Mouse (Mus musculus): ENCODE data around the gene Aacs. TPM values are rescaled to one million over a fixed set of nuclear protein-coding genes. Genes with fewer than 3 reads are reported as not detected.

The Aacs gene
- polyA plus RNA-seq, 1 experiment from 2014 or later: 41.4 TPM

DNA sequence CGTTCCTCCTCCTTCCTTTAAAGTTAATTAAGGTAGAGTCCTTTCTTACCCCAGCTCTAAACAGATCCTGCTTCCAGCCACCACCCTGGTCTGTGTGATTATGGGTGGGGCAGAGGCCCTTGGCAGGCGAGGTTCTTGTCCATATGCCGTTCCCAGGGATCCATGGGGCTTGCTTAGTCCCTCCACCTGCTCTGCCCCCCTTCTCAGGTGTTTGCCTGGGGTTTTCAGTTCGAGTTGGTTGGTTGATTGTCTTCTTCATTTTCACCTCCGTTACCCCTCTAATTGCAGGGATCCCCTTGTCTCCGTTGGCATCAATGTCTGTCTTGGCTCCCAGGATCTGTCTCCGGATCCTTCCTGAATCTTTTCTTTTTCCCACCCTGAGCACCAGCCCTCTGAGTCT, 1.2 kb downstream of the Aacs start:
- Histone ChIP-seq H3K9me3 (ENCODE audit: control insufficient read depth, low read length) (no peaks in the 10 kb centered on the region), H3K4me1 (replicated peaks; ENCODE audit: control insufficient read depth, insufficient read depth) (peaks cover 5% of the 10 kb centered on the region; the same call in 1 of the 2 replicates), H3K9ac (ENCODE audit: low read length) (peak overlapping the region; percentile 71), H3K4me2 (replicated peaks; ENCODE audit: low read depth) (peak overlapping the region; percentile 85), H3K27me3 (ENCODE audit: control insufficient read depth, insufficient read depth, low read length) (no peaks in the 10 kb centered on the region), H3K4me3 (ENCODE audit: low read depth, low read length) (peak overlapping the region; percentile 77), H3K27ac (replicated peaks) (0 out of 2 replicates have a peak overlapping the region, but pooled peaks have one; percentile 81), H3K36me3 (ENCODE audit: control insufficient read depth, insufficient read depth, low read length) (no peaks in the 10 kb centered on the region)
- DNase-seq (ENCODE audit: low spot score) (peak; percentile 52), ATAC-seq (ENCODE audit: low FRiP score, low TSS enrichment) (no peak; the same call in 1 of the 2 replicates)
- no peak for TF ChIP-seq CTCF (IDR thresholded peaks at IDR 0.05; ENCODE audit: low read depth)
- TF ChIP-seq EP300 (optimal IDR thresholded peaks at IDR 0.05): no peak
- 42% methylated on average over 7 of the region's 7 CpGs for WGBS

GRCm38 (mm10) chr5:125477533-125477932, 1.9 kb downstream of the Aacs start:
- H3K4me2 ChIP-seq (replicated peaks; ENCODE audit: low read depth): peak overlapping the region; percentile 85
- no peak overlapping the region for H3K27ac ChIP-seq (replicated peaks)
- WGBS: 62% methylated on average over 7 of the region's 7 CpGs
- no peak overlapping the region for H3K9ac ChIP-seq (ENCODE audit: low read length)
- TF ChIP-seq CTCF (IDR thresholded peaks at IDR 0.05; ENCODE audit: low read depth): no peak
- TF ChIP-seq EP300 (optimal IDR thresholded peaks at IDR 0.05): no peak
- peaks cover 5% of the 10 kb centered on the region; the same call in 1 of the 2 replicates for H3K4me1 ChIP-seq (replicated peaks; ENCODE audit: control insufficient read depth, insufficient read depth)
- no peaks in the 10 kb centered on the region for H3K36me3 ChIP-seq (ENCODE audit: control insufficient read depth, insufficient read depth, low read length)
- DNase-seq (ENCODE audit: low spot score) (no peak), ATAC-seq (ENCODE audit: low FRiP score, low TSS enrichment) (no peak)
- H3K4me3 ChIP-seq (ENCODE audit: low read depth, low read length): peak overlapping the region; percentile 77; the same call in 1 of the 2 replicates
- no peaks in the 10 kb centered on the region for H3K27me3 ChIP-seq (ENCODE audit: control insufficient read depth, insufficient read depth, low read length)
- no peaks in the 10 kb centered on the region for H3K9me3 ChIP-seq (ENCODE audit: control insufficient read depth, low read length)

- TF ChIP-seq EP300 (optimal IDR thresholded peaks at IDR 0.05) (no peak), CTCF (IDR thresholded peaks at IDR 0.05; ENCODE audit: low read depth) (no peak)
- no peak overlapping the region for H3K4me3 ChIP-seq (ENCODE audit: low read depth, low read length)
- no peak overlapping the region for H3K9ac ChIP-seq (ENCODE audit: low read length)
- 77% methylated on average over 7 of the region's 7 CpGs for WGBS
- DNase-seq (ENCODE audit: low spot score) (no peak), ATAC-seq (ENCODE audit: low FRiP score, low TSS enrichment) (no peak)
- no peak overlapping the region for H3K27ac ChIP-seq (replicated peaks)
- no peaks in the 10 kb centered on the region for H3K36me3 ChIP-seq (ENCODE audit: control insufficient read depth, insufficient read depth, low read length)
- H3K4me1 ChIP-seq (replicated peaks; ENCODE audit: control insufficient read depth, insufficient read depth): peaks cover 5% of the 10 kb centered on the region; the same call in 1 of the 2 replicates
- peak overlapping the region; percentile 85; the same call in 1 of the 2 replicates for H3K4me2 ChIP-seq (replicated peaks; ENCODE audit: low read depth)
- H3K27me3 ChIP-seq (ENCODE audit: control insufficient read depth, insufficient read depth, low read length): no peaks in the 10 kb centered on the region
- no peaks in the 10 kb centered on the region for H3K9me3 ChIP-seq (ENCODE audit: control insufficient read depth, low read length)
These were observed 2.4 kb downstream of the Aacs start for GRCm38 (mm10) chr5:125478037-125478436.

GRCm38 (mm10) chr5:125479376-125479775, 3.8 kb downstream of the Aacs start:
- peaks cover 5% of the 10 kb centered on the region; the same call in 1 of the 2 replicates for H3K4me1 ChIP-seq (replicated peaks; ENCODE audit: control insufficient read depth, insufficient read depth)
- DNase-seq (ENCODE audit: low spot score) (no peak), ATAC-seq (ENCODE audit: low FRiP score, low TSS enrichment) (no peak)
- no peak for TF ChIP-seq EP300 (optimal IDR thresholded peaks at IDR 0.05)
- no peak overlapping the region for H3K27ac ChIP-seq (replicated peaks)
- no peak overlapping the region for H3K9ac ChIP-seq (ENCODE audit: low read length)
- no peaks in the 10 kb centered on the region for H3K36me3 ChIP-seq (ENCODE audit: control insufficient read depth, insufficient read depth, low read length)
- H3K9me3 ChIP-seq (ENCODE audit: control insufficient read depth, low read length): no peaks in the 10 kb centered on the region
- no peak overlapping the region for H3K4me3 ChIP-seq (ENCODE audit: low read depth, low read length)
- no peak overlapping the region for H3K4me2 ChIP-seq (replicated peaks; ENCODE audit: low read depth)
- 77% methylated on average over 3 of the region's 3 CpGs for WGBS
- H3K27me3 ChIP-seq (ENCODE audit: control insufficient read depth, insufficient read depth, low read length): no peaks in the 10 kb centered on the region

DNA sequence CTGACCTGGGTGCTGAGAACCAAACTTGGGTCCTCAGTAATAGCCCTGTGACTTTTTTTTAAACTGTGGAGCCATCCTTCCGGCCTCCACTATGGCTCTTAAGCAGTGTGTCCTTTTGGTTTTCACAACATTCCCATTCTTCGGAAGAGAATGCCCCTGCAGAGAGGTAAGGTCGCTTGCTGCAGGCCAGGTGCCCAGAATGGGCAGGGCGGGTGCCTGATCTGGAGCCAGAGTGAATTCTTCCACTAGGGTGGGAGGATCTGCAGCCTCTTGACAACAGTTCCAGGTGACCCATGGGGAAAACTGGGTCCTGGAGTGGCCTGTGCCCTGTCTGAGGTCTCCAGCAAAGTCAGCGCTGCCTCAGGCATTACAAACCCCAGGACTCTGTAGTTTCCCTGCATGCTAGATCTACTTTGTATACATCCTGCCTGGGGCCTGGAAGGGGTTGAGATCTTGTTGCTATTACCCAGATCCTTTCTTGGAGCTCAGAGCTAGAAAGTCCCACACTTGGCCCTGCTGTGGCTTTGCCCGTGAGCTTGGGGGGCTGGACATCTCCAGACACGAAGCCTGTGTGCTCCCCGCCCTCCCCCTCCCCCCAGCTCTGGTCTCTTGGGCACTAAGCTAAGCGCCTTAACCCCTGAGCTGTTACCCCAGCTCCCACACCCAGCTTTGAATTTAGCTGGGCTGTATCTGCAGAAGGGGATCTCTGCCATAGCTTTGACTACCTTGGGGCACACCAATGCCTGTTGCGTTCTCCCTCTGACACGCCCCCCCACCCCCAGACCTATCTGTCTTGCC, 5.0 kb downstream of the Aacs start:
- no peak for ATAC-seq (ENCODE audit: low FRiP score, low TSS enrichment)
- 63% methylated on average over 11 of the region's 11 CpGs for WGBS
- DNase-seq (ENCODE audit: low spot score): no peak
- Histone ChIP-seq H3K4me1 (replicated peaks; ENCODE audit: control insufficient read depth, insufficient read depth) (peaks cover 5% of the 10 kb centered on the region; the same call in 1 of the 2 replicates), H3K36me3 (ENCODE audit: control insufficient read depth, insufficient read depth, low read length) (no peaks in the 10 kb centered on the region; the same call in 1 of the 2 replicates), H3K4me3 (ENCODE audit: low read depth, low read length) (no peak overlapping the region), H3K27me3 (ENCODE audit: control insufficient read depth, insufficient read depth, low read length) (no peaks in the 10 kb centered on the region), H3K27ac (replicated peaks) (no peak overlapping the region; the same call in 1 of the 2 replicates), H3K9ac (ENCODE audit: low read length) (peak overlapping the region; percentile 27), H3K4me2 (replicated peaks; ENCODE audit: low read depth) (no peak overlapping the region; the same call in 1 of the 2 replicates), H3K9me3 (ENCODE audit: control insufficient read depth, low read length) (no peaks in the 10 kb centered on the region)
- no peak for TF ChIP-seq EP300 (optimal IDR thresholded peaks at IDR 0.05)
- no peak for TF ChIP-seq CTCF (IDR thresholded peaks at IDR 0.05; ENCODE audit: low read depth)

DNA sequence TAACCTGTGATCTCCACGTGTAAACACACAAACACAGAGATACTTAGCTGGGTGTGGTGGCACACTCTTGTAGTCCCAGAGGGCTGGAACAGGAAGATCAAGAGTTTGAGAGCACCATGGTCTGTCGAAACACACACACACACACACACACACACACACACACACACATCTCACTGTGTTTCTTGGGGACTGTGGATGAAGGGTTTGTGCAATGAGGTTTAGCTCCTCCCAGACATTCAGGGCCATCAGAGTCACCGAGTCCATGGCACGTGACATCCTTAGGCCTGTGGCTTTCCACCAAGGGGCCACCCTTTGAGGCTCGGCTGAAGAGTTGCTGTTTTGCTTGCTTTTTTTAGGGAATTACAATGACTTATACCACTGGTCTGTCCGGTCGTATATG, 6.9 kb downstream of the Aacs start:
- ATAC-seq (ENCODE audit: low FRiP score, low TSS enrichment): no peak
- H3K9me3 ChIP-seq (ENCODE audit: control insufficient read depth, low read length): no peaks in the 10 kb centered on the region
- no peaks in the 10 kb centered on the region; the same call in 1 of the 2 replicates for H3K36me3 ChIP-seq (ENCODE audit: control insufficient read depth, insufficient read depth, low read length)
- WGBS: 86% methylated on average over 7 of the region's 7 CpGs
- no peak overlapping the region for H3K27ac ChIP-seq (replicated peaks)
- DNase-seq (ENCODE audit: low spot score): no peak
- no peak overlapping the region for H3K4me2 ChIP-seq (replicated peaks; ENCODE audit: low read depth)
- no peaks in the 10 kb centered on the region for H3K4me1 ChIP-seq (replicated peaks; ENCODE audit: control insufficient read depth, insufficient read depth)
- TF ChIP-seq CTCF (IDR thresholded peaks at IDR 0.05; ENCODE audit: low read depth) (no peak), EP300 (optimal IDR thresholded peaks at IDR 0.05) (no peak)
- no peaks in the 10 kb centered on the region for H3K27me3 ChIP-seq (ENCODE audit: control insufficient read depth, insufficient read depth, low read length)
- no peak overlapping the region for H3K9ac ChIP-seq (ENCODE audit: low read length)
- H3K4me3 ChIP-seq (ENCODE audit: low read depth, low read length): no peak overlapping the region
